Mouse (Mus musculus): Measurements from ENCODE around the gene Rmnd5b. TPM values are rescaled to one million over a fixed set of nuclear protein-coding genes. Genes with fewer than 3 reads are reported as not detected.

Gene Rmnd5b
- 62.3 and 72.9 TPM in 2 replicates for polyA plus RNA-seq (2012; rRNA removed)

DNA sequence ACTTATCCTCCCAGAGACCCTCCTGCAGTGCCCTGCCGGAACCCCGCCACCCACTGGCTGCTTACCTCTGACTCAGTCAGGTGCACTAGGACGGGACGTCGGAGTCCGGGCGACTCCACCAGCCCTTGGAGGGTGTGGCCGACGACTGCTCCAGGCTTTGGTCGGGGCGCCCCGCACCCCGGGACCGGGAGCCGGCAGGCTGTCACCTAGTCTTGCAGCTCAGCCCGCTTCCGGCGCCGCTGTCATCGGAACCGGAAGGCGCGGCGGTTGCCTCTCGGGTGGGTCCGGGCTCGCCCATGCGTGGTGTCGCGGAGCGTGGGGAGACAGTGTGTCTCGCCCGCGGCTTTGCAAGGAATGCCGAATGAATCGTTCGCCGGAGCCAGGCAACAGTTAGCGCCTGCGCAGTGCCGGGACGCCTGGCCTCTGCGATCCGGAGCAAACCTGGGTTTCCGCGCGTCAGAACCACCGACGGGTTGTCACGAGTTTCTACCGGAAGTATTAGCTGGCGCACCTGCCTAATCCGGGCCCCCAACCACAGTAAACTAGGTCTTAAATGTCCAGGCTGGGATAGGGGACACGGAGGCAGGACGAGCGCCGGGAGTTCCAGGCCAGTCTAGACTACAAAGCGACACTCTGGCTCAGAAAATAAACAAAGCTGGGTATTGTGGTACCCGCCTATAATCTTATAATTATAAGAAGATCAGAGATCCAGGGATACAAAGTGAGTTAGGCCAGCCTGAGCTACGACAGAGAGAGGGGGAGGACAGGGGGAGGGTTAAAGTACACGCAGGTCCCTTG lies at the start of gene Rmnd5b:
Gene Rmnd5b (minus strand): TSS at position 372 of the 798 bp plus-strand sequence.
- under 1% methylated on average over 61 of the region's 61 CpGs for WGBS
- Histone ChIP-seq H3K27ac (ENCODE audit: insufficient read depth, low read length) (peak within 1 kb of the TSS; percentile 69), H3K4me3 (replicated peaks; ENCODE audit: insufficient read depth, low read depth, low read length) (peak within 1 kb of the TSS; percentile 93), H3K4me1 (ENCODE audit: control insufficient read depth, insufficient read depth, low read length) (peaks cover 2% of the 10 kb centered on the region; the same call in 1 of the 2 replicates), H3K27me3 (ENCODE audit: control insufficient read depth, insufficient read depth, low read length) (no peaks in the 10 kb centered on the region)
- peak; percentile 92 to 94 for DNase-seq
- peak; percentile 66 for TF ChIP-seq POLR2A (IDR thresholded peaks at IDR 0.05; ENCODE audit: borderline replicate concordance, insufficient read depth, low read length)
- no peak for TF ChIP-seq CTCF (IDR thresholded peaks at IDR 0.05; ENCODE audit: borderline replicate concordance, insufficient read depth, low read depth, low read length)

DNA sequence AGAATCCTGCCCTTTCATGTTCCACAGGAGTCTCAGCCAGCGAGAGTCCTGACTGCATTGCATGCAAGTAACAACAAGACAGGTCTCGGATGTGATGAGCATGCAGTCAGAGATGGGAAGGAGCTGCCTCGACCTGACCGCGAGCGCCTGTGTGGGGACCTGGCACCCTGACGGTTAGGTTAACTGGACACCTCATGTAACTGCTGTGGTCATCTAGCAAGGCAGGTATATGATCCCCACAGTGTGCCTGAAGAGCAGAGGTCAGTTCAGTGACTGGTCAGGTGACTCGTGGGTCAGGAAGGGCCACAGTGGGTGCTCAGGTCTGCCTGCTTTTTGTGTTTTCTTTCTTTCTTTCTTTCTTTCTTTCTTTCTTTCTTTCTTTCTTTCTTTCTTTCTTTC lies 46.3 kb upstream of the Rmnd5b start:
- DNase-seq = no peak
- no peak overlapping the region for H3K4me3 ChIP-seq (replicated peaks; ENCODE audit: insufficient read depth, low read depth, low read length)
- H3K27me3 ChIP-seq (ENCODE audit: control insufficient read depth, insufficient read depth, low read length) = no peaks in the 10 kb centered on the region
- no peaks in the 10 kb centered on the region for H3K4me1 ChIP-seq (ENCODE audit: control insufficient read depth, insufficient read depth, low read length)
- TF ChIP-seq POLR2A (IDR thresholded peaks at IDR 0.05; ENCODE audit: borderline replicate concordance, insufficient read depth, low read length) (no peak), CTCF (IDR thresholded peaks at IDR 0.05; ENCODE audit: borderline replicate concordance, insufficient read depth, low read depth, low read length) (no peak)
- no peak overlapping the region for H3K27ac ChIP-seq (ENCODE audit: insufficient read depth, low read length)
- 41% methylated on average over 8 of the region's 8 CpGs for WGBS

DNA sequence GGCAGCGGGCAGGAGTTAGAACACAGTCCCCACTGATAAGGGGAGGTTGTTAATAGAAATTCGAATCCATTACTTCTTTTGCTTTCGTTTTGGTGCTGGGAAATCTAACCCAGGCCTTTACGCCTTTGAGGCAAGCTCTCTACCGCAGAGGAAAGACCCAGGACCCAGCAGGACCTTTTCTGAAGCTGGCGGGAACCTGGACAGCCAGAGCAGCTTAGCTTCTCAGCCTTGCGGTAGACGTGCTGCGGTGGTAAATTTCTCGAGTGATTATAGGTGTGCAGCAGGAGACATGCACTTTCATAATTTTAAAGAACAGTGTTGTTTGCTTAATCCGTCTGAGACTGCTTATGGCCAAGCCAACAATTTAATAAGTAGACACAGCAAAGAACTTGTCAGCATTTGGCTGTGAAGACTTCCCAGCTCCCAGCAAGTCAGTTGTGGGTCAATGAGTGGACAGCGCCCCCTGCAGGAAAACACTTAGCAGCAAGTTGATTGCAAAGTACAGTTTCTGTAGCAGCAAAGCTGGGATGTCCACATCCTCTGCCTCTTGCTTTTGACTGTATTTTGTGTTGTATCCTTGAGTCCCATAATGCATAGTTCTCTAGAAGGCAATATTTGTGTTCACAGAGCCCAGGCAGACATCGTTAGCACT lies 45.8 kb upstream of the Rmnd5b start:
- Histone ChIP-seq H3K4me3 (replicated peaks; ENCODE audit: insufficient read depth, low read depth, low read length) (no peak overlapping the region), H3K4me1 (ENCODE audit: control insufficient read depth, insufficient read depth, low read length) (no peaks in the 10 kb centered on the region), H3K27me3 (ENCODE audit: control insufficient read depth, insufficient read depth, low read length) (no peaks in the 10 kb centered on the region), H3K27ac (ENCODE audit: insufficient read depth, low read length) (no peak overlapping the region)
- DNase-seq = peak; percentile 77 to 86
- 25% methylated on average over 13 of the region's 13 CpGs for whole genome bisulfite sequencing
- peak; percentile 93 for TF ChIP-seq CTCF (IDR thresholded peaks at IDR 0.05; ENCODE audit: borderline replicate concordance, insufficient read depth, low read depth, low read length)
- no peak for TF ChIP-seq POLR2A (IDR thresholded peaks at IDR 0.05; ENCODE audit: borderline replicate concordance, insufficient read depth, low read length)

DNA sequence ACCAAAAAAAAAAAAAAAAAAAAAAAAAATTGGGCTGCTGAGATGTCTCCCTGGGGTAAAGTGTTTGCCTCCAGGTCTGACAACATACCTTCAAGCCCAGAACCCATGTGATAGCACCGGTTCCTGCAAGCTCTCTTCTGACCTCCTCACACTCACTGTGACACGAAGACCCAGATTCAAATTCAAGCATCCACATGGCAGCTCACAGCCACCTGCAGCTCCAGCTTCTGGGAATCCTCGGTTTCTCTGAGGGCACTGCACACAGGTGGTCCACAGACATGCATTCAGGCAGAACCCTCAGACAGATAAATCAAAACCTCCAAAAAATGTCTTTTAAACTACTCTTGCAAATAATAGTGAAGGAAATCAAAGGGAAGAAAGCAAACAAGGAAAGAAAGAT lies 43.8 kb upstream of the Rmnd5b start:
- H3K27me3 ChIP-seq (ENCODE audit: control insufficient read depth, insufficient read depth, low read length) = no peaks in the 10 kb centered on the region
- no peak overlapping the region for H3K4me3 ChIP-seq (replicated peaks; ENCODE audit: insufficient read depth, low read depth, low read length)
- no peak for DNase-seq
- WGBS = 77% methylated on average over 3 of the region's 3 CpGs
- no peak for TF ChIP-seq CTCF (IDR thresholded peaks at IDR 0.05; ENCODE audit: borderline replicate concordance, insufficient read depth, low read depth, low read length)
- no peak for TF ChIP-seq POLR2A (IDR thresholded peaks at IDR 0.05; ENCODE audit: borderline replicate concordance, insufficient read depth, low read length)
- no peaks in the 10 kb centered on the region for H3K4me1 ChIP-seq (ENCODE audit: control insufficient read depth, insufficient read depth, low read length)
- H3K27ac ChIP-seq (ENCODE audit: insufficient read depth, low read length) = no peak overlapping the region

DNA sequence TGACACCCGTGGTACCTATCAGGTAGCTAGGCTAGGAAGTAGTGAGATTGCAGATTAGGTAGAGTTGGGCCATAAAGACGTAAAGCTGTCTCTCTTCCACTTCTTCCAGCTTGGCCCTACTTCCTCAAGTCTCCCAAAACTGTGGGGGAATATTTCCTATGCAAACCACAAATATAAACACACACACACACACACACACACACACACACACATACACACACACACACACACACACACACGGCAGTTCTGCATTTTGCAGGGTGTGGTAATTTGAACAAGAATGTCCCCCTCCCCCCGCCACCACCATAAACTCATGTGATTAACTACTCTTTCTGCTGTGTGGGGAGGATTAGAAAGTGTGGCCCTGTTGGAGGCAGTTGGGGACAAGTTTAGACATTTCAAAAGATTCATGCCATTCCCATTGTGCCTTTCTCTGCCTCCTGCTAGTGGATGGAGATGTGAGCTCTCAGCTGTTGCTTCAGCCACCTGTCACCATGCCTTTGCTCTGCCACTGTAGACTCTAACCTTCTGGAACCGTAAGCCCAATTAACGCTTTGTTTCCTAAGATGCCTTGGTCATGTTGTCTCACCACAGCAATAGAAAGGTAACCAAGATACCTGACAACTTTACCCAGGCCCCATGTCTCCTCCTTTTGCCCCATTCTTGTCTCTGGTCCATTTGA lies 42.2 kb upstream of the Rmnd5b start:
- Histone ChIP-seq H3K4me1 (ENCODE audit: control insufficient read depth, insufficient read depth, low read length) (no peaks in the 10 kb centered on the region), H3K27me3 (ENCODE audit: control insufficient read depth, insufficient read depth, low read length) (no peaks in the 10 kb centered on the region), H3K4me3 (replicated peaks; ENCODE audit: insufficient read depth, low read depth, low read length) (no peak overlapping the region), H3K27ac (ENCODE audit: insufficient read depth, low read length) (no peak overlapping the region)
- WGBS = 71% methylated on average over 6 of the region's 6 CpGs
- TF ChIP-seq CTCF (IDR thresholded peaks at IDR 0.05; ENCODE audit: borderline replicate concordance, insufficient read depth, low read depth, low read length) = no peak
- no peak for TF ChIP-seq POLR2A (IDR thresholded peaks at IDR 0.05; ENCODE audit: borderline replicate concordance, insufficient read depth, low read length)
- no peak for DNase-seq

DNA sequence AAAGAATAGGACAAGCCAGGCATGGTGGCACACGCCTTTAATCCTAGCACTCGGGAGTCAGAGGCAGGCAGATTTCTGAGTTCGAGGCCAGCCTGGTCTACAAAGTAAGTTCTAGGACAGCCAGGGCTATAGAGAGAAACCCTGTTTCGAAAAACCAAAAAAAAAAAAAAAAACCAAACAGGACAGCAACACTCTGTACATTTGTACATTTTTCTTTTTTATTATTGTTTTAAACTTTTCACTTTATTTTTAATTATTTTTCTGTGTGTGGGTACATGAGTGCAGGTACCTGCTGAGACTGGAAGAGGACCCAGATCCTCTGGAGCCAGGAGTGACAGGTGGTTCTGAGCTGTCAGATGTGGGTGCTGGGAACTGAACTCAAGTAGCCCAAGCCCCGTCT lies 39.7 kb upstream of the Rmnd5b start:
- Histone ChIP-seq H3K27ac (ENCODE audit: insufficient read depth, low read length) (no peak overlapping the region), H3K4me3 (replicated peaks; ENCODE audit: insufficient read depth, low read depth, low read length) (no peak overlapping the region), H3K4me1 (ENCODE audit: control insufficient read depth, insufficient read depth, low read length) (no peaks in the 10 kb centered on the region), H3K27me3 (ENCODE audit: control insufficient read depth, insufficient read depth, low read length) (no peaks in the 10 kb centered on the region)
- TF ChIP-seq POLR2A (IDR thresholded peaks at IDR 0.05; ENCODE audit: borderline replicate concordance, insufficient read depth, low read length) (no peak), CTCF (IDR thresholded peaks at IDR 0.05; ENCODE audit: borderline replicate concordance, insufficient read depth, low read depth, low read length) (no peak)
- WGBS = 69% methylated on average over 5 of the region's 5 CpGs
- no peak for DNase-seq

DNA sequence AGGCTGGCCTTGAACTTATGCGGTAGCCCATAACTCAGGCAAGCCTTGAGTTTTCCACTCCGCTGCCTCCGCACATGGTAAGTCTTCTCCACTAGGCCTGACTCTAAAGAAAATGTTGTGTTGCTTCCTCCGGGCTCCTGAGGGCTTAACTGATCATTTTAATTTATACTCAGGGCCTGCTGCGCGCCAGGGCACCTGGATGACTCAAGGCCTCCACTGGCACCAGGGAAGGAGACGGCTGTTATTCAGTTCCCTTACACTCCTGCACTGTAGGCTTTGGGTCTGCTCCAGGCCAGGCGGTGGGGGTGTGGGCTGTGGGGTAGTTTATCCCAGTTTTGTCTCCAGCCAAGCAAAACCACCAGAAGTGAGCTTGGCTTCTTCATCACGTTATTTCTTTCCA lies 37.6 kb upstream of the Rmnd5b start:
- no peak for TF ChIP-seq POLR2A (IDR thresholded peaks at IDR 0.05; ENCODE audit: borderline replicate concordance, insufficient read depth, low read length)
- TF ChIP-seq CTCF (IDR thresholded peaks at IDR 0.05; ENCODE audit: borderline replicate concordance, insufficient read depth, low read depth, low read length) = no peak
- Histone ChIP-seq H3K4me3 (replicated peaks; ENCODE audit: insufficient read depth, low read depth, low read length) (no peak overlapping the region), H3K4me1 (ENCODE audit: control insufficient read depth, insufficient read depth, low read length) (no peaks in the 10 kb centered on the region), H3K27ac (ENCODE audit: insufficient read depth, low read length) (no peak overlapping the region), H3K27me3 (ENCODE audit: control insufficient read depth, insufficient read depth, low read length) (no peaks in the 10 kb centered on the region)
- 55% methylated on average over 9 of the region's 9 CpGs for WGBS
- DNase-seq = no peak

All from cerebellum, adult 2 months (tissue).